Mouse (Mus musculus): Measurements from ENCODE around the gene Phrf1.

- TF ChIP-seq EP300 (IDR thresholded peaks at IDR 0.05; ENCODE audit: insufficient read depth, low read depth, low read length) (no peak), POLR2A (IDR thresholded peaks at IDR 0.05; ENCODE audit: insufficient read depth, low read length) (no peak)
Observed at GRCm38 (mm10) chr7:141188733-141189132, 39.9 kb upstream of the Phrf1 start.
